Mouse (Mus musculus) bone marrow, adult 2 months (tissue): ENCODE measurements around the gene Tmem88. TPM values are rescaled to one million over a fixed set of nuclear protein-coding genes. Genes with fewer than 3 reads are reported as not detected.
A peak's percentile ranks its signal among the peaks of the same experiment; 100 is the strongest.

ENCODE experiments used
- H3K27ac ChIP-seq: fragments of 200-500 bp; 2 replicates; pipeline ENCODE4 v1.5.1; 2012; ENCODE audit warnings: low read depth, mild to moderate bottlenecking, control low read depth, inconsistent platforms, low read length; ENCODE audit not compliant: control insufficient read depth, poor library complexity, insufficient read depth
- H3K4me1 ChIP-seq: fragments of 200-500 bp; 2 replicates; pipeline ENCODE4 v1.6.1; 2011; ENCODE audit warnings: low read length; ENCODE audit not compliant: control insufficient read depth, insufficient read depth
- H3K4me3 ChIP-seq: fragments of 200-500 bp; replicated peaks from 2 replicates; pipeline ENCODE3; 2011; ENCODE audit warnings: mild to moderate bottlenecking, low read depth, low read length, control low read depth; ENCODE audit not compliant: control insufficient read depth
- CTCF ChIP-seq: fragments of 200-500 bp; IDR thresholded peaks from 2 replicates; pipeline ENCODE4 v1.5.1; 2011; ENCODE audit warnings: low read length, control low read depth; ENCODE audit not compliant: control insufficient read depth, insufficient read depth
- POLR2A ChIP-seq: fragments of 200-500 bp; IDR thresholded peaks from 2 replicates; pipeline ENCODE4 v1.6.1; 2011; ENCODE audit warnings: low read depth, mild to moderate bottlenecking, control low read depth, low read length, borderline replicate concordance; ENCODE audit not compliant: control insufficient read depth
- WGBS: fragments of 180-500 bp; shearing (Covaris S2); methylation state at CpG from one replicate; pipeline ENCODE4 v1.1.7; 2018; 5-methylcytosine and 5-hydroxymethylcytosine counted together
- polyA plus RNA-seq: library from polyadenylated mRNA; stranded (reverse); fragments of >200 nt; gene quantifications from 2 replicates; pipeline ENCODE4 v1.2.4, GENCODE M21; 2011; ENCODE audit warnings: low replicate concordance; ENCODE audit not compliant: missing spikeins, insufficient read depth, insufficient read length

The Tmem88 gene
- 1.6 TPM in 1 of 2 replicates, not detected in the other for polyA plus RNA-seq

DNA sequence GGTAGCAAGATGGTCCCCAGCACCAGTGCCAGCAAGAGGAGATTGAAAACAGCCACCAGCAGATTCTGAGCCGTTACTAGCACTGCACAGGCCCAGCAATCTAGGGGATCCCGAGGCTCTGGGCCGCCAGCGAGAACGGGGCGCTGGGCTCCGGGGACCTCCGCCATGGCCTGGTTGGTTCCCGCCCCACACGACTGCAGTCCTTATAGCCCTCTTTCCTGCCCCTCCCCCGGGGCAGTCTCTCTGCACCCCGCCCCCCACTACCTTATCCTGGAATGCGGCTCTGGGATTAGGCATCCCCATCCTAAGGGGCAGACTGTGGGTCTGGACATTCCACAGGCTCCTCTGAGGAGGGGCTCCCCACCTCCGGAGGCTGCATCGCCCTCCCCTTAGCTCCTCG, at the start of gene Tmem88:
Gene Tmem88 (minus strand): TSS at position 176 of the 400 bp plus-strand sequence.
- TF ChIP-seq POLR2A, result no peak
- TF ChIP-seq CTCF, result no peak
- Histone ChIP-seq H3K27ac (no peak within 1 kb of the TSS), H3K4me3 (no peak within 1 kb of the TSS), H3K4me1 (peaks cover 4% of the 10 kb centered on the region; the same call in 1 of the 2 replicates)
- 55% methylated on average over 16 of the region's 16 CpGs for WGBS

DNA sequence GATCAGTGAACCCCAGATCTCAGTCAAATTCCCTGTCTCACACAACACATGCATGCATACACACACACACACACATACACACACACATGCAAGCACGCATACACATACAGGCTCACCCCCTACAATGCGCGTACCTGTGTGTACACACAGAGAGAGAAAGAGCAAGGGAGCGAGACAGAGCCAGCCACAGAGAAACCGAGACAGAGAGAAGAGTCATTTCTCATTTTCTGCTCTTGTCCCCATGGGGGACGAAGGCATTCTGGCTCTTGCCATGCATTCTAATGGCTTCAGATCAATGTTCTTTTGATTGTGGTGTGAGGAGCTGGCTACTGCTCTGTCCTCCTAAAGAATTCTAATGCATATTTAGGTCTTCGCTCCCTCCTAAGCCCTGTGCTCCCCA, 49.3 kb upstream of the Tmem88 start:
- no peak overlapping the region for H3K27ac ChIP-seq
- no peaks in the 10 kb centered on the region; the same call in 1 of the 2 replicates for H3K4me1 ChIP-seq
- TF ChIP-seq CTCF, result no peak
- TF ChIP-seq POLR2A, result no peak
- H3K4me3 ChIP-seq, result no peak overlapping the region
- WGBS, result 90% methylated on average over 7 of the region's 7 CpGs

GRCm38 (mm10) chr11:69443328-69443727, 45.3 kb upstream of the Tmem88 start:
- WGBS, result 48% methylated on average over 5 of the region's 5 CpGs
- Histone ChIP-seq H3K4me1 (no peaks in the 10 kb centered on the region; the same call in 1 of the 2 replicates), H3K27ac (no peak overlapping the region), H3K4me3 (no peak overlapping the region)
- no peak for TF ChIP-seq CTCF
- TF ChIP-seq POLR2A, result no peak

GRCm38 (mm10) chr11:69437291-69437690, 39.3 kb upstream of the Tmem88 start:
- 74% methylated on average over 3 of the region's 3 CpGs for WGBS
- Histone ChIP-seq H3K4me3 (no peak overlapping the region), H3K4me1 (no peaks in the 10 kb centered on the region; the same call in 1 of the 2 replicates), H3K27ac (no peak overlapping the region)
- TF ChIP-seq POLR2A, result no peak
- TF ChIP-seq CTCF, result no peak

DNA sequence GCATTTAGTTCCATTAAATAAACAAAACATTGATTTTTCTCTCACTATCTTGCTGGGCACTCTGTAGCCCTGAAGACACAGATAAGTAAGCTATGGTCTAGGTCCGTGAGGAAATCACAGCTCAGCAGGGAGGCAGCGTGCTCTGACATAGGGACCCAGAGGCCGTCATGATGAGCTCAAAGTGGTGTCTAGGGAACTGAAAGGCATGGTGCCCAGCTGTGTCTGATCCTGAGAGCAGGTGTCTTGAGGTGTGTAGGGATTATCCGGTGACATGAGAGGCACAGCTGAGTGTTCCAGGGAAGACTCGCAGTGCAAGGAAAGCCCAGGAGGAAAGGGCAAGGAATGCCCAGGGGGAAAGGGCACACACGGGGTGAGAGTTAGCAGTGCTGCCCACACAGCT, 35.2 kb upstream of the Tmem88 start:
- TF ChIP-seq CTCF (no peak), POLR2A (no peak)
- Histone ChIP-seq H3K27ac (no peak overlapping the region), H3K4me1 (peaks cover 3% of the 10 kb centered on the region; the same call in 1 of the 2 replicates), H3K4me3 (no peak overlapping the region)
- WGBS, result 77% methylated on average over 6 of the region's 6 CpGs

- TF ChIP-seq CTCF (no peak), POLR2A (no peak)
- Histone ChIP-seq H3K4me3 (no peak overlapping the region), H3K4me1 (peaks cover 3% of the 10 kb centered on the region; the same call in 1 of the 2 replicates), H3K27ac (no peak overlapping the region)
- WGBS, result 68% methylated on average over 11 of the region's 11 CpGs
Measured at GRCm38 (mm10) chr11:69432640-69432982, 34.6 kb upstream of the Tmem88 start.

- TF ChIP-seq CTCF (peak; percentile 75), POLR2A (no peak)
- H3K4me1 ChIP-seq, result peaks cover 3% of the 10 kb centered on the region; the same call in 1 of the 2 replicates
- H3K27ac ChIP-seq, result no peak overlapping the region
- 24% methylated on average over 11 of the region's 11 CpGs for WGBS
- no peak overlapping the region for H3K4me3 ChIP-seq
Measured at GRCm38 (mm10) chr11:69431829-69432639, 34.0 kb upstream of the Tmem88 start.

DNA sequence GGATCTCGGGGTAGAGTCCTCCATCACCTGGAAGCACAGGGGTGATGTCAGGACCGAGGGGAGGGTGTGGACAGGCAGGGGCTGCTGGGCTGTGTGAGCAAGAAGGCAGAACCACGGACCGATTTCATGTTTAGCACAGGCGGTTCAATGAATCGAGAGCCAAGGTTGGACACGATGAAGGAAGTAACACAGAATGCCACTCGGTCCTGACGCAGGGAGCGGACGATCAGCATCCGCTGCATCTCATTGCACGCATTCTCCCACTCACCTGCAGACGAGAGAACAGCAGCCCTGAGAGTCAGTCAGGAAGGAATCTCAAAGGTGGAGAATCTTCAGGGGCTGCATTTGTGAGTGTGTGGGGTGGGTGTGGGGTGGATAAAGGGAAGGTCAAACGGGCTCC, 32.6 kb upstream of the Tmem88 start:
- H3K4me1 ChIP-seq, result peaks cover 3% of the 10 kb centered on the region; the same call in 1 of the 2 replicates
- no peak overlapping the region for H3K27ac ChIP-seq
- WGBS, result 84% methylated on average over 15 of the region's 15 CpGs
- no peak overlapping the region for H3K4me3 ChIP-seq
- TF ChIP-seq POLR2A, result no peak
- no peak for TF ChIP-seq CTCF
